Mouse (Mus musculus): ENCODE measurements at regions not wholly inside any gene's neighbourhood (a gene's known extent, or its start where the extent isn't known, plus 50 kb on each side); places are given as distances from the start of the nearest gene placed in this dataset.
"Not testable (repeated sequence)": the region's sequence is repeated elsewhere in the genome, so short reads cannot be mapped to it uniquely, and the experiment has no call there.

DNA sequence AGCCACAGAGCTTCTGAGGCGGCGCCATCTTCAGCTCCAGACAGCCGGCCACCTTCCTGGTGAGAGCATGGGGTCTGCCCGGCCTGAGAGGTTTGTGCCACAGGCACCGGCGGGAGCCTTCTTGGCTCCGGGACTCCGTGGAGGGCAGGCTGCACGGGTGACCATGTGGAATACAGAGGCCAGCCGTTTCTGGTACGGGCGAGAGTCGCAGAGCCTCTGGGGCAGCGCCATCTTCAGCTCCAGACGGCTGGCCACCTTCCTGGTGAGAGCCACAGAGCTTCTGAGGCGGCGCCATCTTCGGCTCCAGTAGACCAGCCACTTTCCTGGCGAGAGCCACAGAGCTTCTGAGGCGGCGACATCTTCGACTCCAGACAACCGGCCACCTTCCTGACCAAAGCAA lies 456.2 kb upstream of the Brinp1 start:
- not testable (repeated sequence) for DNase-seq

DNA sequence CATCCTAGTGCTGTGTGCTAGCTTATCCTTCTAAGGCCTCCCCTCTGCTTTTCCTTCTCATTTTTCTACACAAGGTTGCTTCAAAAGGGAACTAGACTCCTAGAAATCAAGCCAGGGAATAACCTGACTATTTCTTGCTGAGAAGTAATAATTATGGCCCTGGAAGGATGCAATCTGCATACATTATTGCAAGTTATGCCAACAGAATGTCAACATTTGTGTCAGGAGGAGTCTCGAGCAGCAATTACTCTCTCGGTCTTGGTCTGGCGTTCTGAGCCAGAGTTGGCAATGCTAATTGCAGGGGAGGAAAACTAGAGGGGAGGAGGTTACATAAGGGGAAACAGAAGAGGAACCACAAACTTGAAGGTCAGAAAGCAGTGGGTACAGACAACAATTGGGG lies 441.3 kb upstream of the Brinp1 start:
- no peak for DNase-seq

DNA sequence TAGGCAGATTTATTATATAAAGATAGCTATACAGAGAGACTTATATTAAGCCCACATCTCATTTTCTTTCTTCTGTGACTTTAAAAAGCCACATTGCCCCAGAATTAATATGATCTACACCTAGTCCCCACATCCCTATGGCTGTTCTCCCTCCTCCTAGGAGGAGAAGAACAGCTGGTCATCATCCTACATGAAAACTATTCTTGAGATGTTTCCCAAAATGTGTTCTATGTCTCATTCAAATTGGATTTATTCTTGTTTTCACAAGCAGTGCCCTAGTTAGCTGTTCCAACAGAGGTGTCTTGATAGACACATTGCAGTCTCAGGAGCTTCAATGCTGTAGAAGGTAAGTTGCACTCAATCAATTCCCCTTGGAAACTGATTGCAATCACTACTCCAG lies 429.1 kb upstream of the Brinp1 start:
- DNase-seq: no peak

DNA sequence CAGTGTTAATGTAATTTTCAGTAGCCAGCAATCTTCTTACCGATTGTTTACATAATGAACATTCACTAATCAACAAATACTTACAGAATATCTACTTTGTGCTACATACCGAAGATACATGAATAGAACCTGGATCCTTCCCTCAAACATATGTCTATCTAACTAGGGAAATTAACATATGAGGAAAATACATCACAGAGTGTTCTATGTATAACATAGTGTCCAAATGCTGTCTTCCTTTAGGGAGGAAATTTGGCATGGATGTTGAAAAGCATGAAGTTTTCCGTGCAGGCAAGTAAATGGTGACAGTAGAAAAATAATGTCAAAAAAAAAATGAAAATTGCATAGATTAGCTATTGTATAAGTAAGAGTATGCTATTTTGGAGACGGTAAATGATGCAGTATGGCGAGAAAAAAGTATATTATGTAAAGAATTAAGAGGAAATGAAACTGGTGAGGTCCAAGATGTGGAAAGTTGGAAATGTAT lies 392.8 kb upstream of the Brinp1 start:
- no peak for DNase-seq

DNA sequence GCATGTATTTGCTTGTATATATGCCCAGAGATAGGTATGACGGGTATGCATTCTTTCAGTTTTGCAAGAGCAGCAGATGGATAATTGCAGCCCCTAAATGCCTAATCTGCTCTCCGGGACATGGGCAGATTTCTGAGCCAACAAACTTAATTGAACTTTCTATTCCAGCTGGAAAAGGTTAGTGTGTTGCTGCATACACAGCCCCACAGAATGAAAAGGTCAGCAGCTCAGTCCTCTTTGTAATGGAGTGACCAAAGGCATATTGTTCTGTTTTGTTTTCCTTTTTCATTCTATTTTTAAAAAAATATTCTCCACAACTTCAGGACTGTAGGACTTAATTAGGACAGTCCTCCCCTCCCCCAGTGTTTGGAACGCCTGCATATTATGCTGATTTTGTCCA lies 373.4 kb upstream of the Brinp1 start:
- no peak for DNase-seq

Data from kidney, postnatal 36 days (tissue).